Mouse (Mus musculus): Measurements from ENCODE around the gene Omt2a. TPM values are rescaled to one million over a fixed set of nuclear protein-coding genes. Genes with fewer than 3 reads are reported as not detected.
"Not testable (repeated sequence)": the region's sequence is repeated elsewhere in the genome, so short reads cannot be mapped to it uniquely, and the experiment has no call there.

Gene Omt2a
- not detected in 2 replicates for polyA plus RNA-seq (2016; fragmentation: Nextera tagmentation; extraction: Ambion mirVana)

DNA sequence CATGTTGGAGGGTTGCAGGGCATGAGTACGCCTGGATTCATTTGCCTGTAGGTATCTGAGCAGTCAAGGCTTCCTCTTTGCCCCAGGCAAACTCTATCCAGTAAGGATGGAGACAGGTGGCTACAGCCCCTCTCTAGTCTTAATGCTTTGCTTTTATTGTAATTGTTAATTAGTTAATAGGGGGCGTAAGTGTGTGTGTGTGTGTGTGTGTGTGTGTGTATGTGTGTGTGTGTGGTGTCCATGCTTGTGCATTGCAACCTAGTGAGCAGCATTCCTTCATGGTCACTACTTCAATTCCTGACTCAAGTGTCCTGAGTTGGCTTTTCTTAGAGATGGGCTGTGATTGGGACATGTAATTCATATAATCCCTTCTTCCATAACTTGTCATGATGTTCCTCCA, at the start of gene Omt2a:
Gene Omt2a, minus strand, starts transcription at position 101 of the 400 bp plus-strand sequence.
- Histone ChIP-seq H3K9ac (no peak within 1 kb of the TSS), H3K4me1 (replicated peaks) (no peaks in the 10 kb centered on the region), H3K9me3 (replicated peaks) (no peaks in the 10 kb centered on the region), H3K4me2 (no peak within 1 kb of the TSS), H3K4me3 (no peak within 1 kb of the TSS), H3K27ac (ENCODE audit: poor library complexity, severe bottlenecking) (no peak within 1 kb of the TSS), H3K36me3 (no peaks in the 10 kb centered on the region), H3K27me3 (replicated peaks) (no peaks in the 10 kb centered on the region)
- WGBS = 62% methylated on average over 2 of the region's 2 CpGs
- ATAC-seq (ENCODE audit: insufficient number of reproducible peaks, low FRiP score) = no peak

DNA sequence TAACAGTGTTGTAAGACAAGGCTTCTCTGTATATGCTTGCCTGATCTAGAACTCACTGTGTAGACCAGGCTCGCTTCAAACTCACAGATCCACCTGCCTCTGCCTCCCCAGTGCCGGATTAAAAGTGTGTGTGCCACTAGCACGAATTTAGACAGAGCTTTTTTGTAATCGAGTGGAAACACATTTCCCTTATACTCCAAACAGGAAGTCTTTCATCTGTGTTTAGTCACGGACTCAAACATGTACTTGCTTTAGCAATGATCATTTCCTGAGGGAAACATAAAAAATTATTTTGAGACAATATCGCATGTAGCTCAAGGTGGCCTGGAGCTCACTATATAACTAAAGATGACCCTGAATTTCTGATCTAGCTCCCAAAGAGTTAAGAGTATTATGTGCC, 48.8 kb upstream of the Omt2a start:
- 64% methylated on average over 6 of the region's 6 CpGs for WGBS
- ATAC-seq (ENCODE audit: insufficient number of reproducible peaks, low FRiP score) = no peak
- Histone ChIP-seq H3K27me3 (replicated peaks) (no peaks in the 10 kb centered on the region), H3K27ac (ENCODE audit: poor library complexity, severe bottlenecking) (no peak overlapping the region), H3K4me3 (no peak overlapping the region), H3K9me3 (replicated peaks) (0 out of 2 replicates have a peak, but pooled peaks cover 3% of the 10 kb centered on the region), H3K4me2 (no peak overlapping the region), H3K36me3 (no peaks in the 10 kb centered on the region), H3K9ac (no peak overlapping the region), H3K4me1 (replicated peaks) (no peaks in the 10 kb centered on the region)

DNA sequence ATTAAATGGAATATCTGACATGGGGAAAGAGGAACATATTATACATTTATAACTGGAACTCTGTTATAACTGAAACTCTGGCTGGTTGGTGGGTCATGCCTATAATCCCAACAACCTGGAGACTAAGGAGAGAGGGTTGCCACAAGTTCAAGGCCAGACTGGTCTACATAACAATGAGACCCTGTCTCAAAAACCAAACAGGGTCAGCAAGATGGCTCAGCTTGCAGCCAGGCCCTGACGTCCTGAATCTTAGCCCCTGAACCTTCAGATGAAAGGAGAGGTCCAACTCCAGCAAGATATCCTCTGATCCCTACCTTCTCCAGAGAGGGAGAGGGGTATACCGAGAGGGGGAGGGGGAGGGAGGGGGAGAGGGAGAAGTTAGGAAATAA, 45.9 kb upstream of the Omt2a start:
- Histone ChIP-seq H3K27ac (ENCODE audit: poor library complexity, severe bottlenecking) (no peak overlapping the region), H3K9me3 (replicated peaks) (no peaks in the 10 kb centered on the region), H3K4me3 (no peak overlapping the region), H3K4me2 (no peak overlapping the region), H3K4me1 (replicated peaks) (no peaks in the 10 kb centered on the region), H3K36me3 (no peaks in the 10 kb centered on the region), H3K27me3 (replicated peaks) (no peaks in the 10 kb centered on the region), H3K9ac (no peak overlapping the region)
- ATAC-seq (ENCODE audit: insufficient number of reproducible peaks, low FRiP score) = no peak
- WGBS = 51% methylated on average over 2 of the region's 2 CpGs

DNA sequence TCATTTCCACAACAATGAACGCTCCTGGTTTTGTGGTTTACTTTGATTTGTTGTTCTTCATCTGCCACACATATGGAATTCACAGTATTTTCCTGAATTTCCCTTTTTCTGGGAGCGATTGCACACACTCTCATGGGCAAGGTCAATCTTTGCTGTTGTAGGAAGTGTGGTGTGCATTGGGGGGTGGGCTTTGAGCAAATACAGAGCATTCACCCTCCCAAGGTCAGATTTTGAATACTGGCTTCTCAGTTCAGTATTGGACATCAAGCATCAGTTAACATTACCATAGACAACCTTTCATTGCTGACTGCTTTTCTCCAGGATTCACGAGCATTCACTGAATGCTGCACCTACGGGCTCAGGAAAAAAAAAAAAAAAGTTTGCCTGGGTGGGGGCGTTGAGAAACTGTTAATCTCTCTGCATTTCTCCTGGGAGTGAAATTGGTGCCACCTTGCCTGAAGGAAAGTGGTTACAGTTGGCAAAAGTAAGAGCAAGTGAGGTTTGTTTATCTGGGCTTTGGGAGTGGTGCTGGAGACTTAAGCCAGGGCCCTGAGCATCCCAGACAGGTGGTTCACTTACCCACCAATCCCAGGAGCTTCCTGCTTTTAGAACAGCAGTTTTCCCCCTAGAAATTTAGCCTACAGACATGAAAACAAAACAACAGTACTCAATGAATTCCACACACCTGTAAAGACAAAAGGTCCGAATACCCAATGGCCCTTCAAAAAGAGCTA, 45.3 kb upstream of the Omt2a start:
- no peak overlapping the region for H3K27ac ChIP-seq (ENCODE audit: poor library complexity, severe bottlenecking)
- no peaks in the 10 kb centered on the region for H3K36me3 ChIP-seq
- no peak overlapping the region for H3K9ac ChIP-seq
- H3K4me1 ChIP-seq (replicated peaks) = no peaks in the 10 kb centered on the region
- no peak overlapping the region for H3K4me2 ChIP-seq
- WGBS = 77% methylated on average over 6 of the region's 6 CpGs
- ATAC-seq (ENCODE audit: insufficient number of reproducible peaks, low FRiP score) = no peak
- no peaks in the 10 kb centered on the region for H3K9me3 ChIP-seq (replicated peaks)
- H3K27me3 ChIP-seq (replicated peaks) = no peaks in the 10 kb centered on the region
- H3K4me3 ChIP-seq = no peak overlapping the region

DNA sequence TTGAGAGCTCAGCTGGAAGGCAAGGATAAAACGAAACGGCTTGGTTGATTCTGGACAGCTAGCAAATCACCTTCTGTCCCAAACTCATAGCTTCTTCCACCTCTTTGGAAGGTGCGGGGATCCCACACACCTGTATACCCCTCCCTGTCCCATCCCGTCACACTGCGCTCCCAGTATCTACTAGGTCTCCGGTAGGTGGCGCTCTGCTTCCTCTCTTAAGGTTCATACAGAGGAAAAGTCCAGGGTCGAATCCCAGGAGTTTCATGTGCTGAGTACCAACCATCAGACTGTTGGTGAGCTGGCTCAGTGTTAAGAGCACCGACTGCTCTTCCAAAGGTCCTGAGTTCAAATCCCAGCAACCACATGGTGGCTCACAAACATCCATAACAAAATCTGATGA, 43.5 kb upstream of the Omt2a start:
- Histone ChIP-seq H3K9me3 (replicated peaks) (no peaks in the 10 kb centered on the region), H3K4me3 (no peak overlapping the region), H3K4me1 (replicated peaks) (no peaks in the 10 kb centered on the region), H3K9ac (no peak overlapping the region), H3K27ac (ENCODE audit: poor library complexity, severe bottlenecking) (no peak overlapping the region), H3K4me2 (no peak overlapping the region), H3K36me3 (no peaks in the 10 kb centered on the region), H3K27me3 (replicated peaks) (no peaks in the 10 kb centered on the region)
- no peak for ATAC-seq (ENCODE audit: insufficient number of reproducible peaks, low FRiP score)
- WGBS = 10% methylated on average over 9 of the region's 9 CpGs

DNA sequence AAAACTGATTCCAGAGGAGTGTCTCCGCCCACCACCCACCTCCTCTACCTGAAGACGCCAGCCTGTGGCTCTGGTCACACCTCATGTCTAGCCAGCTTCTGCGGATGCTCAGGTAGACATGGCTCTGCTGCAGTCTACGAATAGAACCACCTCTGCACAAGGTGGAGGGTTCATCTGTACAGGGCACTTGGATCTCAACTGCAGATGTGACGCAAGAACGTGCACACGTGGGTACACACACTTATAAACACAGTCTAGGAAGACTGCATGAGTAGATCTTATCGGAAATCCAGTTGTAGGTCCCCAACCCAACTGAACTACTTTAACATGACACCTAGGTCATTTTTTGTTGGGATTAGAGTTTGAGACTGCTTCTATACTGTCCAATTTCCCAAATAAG, 41.0 kb upstream of the Omt2a start, which contains the start of gene Gsta2:
Gene Gsta2, minus strand, starts transcription at position 178 of the 400 bp plus-strand sequence.
- H3K9me3 ChIP-seq (replicated peaks) = no peaks in the 10 kb centered on the region
- no peaks in the 10 kb centered on the region for H3K36me3 ChIP-seq
- H3K4me1 ChIP-seq (replicated peaks) = 0 out of 2 replicates have a peak, but pooled peaks cover 5% of the 10 kb centered on the region
- H3K9ac ChIP-seq = no peak within 1 kb of the TSS
- 84% methylated on average over 8 of the region's 8 CpGs for WGBS
- no peaks in the 10 kb centered on the region for H3K27me3 ChIP-seq (replicated peaks)
- H3K4me2 ChIP-seq = no peak within 1 kb of the TSS
- no peak within 1 kb of the TSS for H3K4me3 ChIP-seq
- ATAC-seq (ENCODE audit: insufficient number of reproducible peaks, low FRiP score) = no peak
- H3K27ac ChIP-seq (ENCODE audit: poor library complexity, severe bottlenecking) = no peak within 1 kb of the TSS

DNA sequence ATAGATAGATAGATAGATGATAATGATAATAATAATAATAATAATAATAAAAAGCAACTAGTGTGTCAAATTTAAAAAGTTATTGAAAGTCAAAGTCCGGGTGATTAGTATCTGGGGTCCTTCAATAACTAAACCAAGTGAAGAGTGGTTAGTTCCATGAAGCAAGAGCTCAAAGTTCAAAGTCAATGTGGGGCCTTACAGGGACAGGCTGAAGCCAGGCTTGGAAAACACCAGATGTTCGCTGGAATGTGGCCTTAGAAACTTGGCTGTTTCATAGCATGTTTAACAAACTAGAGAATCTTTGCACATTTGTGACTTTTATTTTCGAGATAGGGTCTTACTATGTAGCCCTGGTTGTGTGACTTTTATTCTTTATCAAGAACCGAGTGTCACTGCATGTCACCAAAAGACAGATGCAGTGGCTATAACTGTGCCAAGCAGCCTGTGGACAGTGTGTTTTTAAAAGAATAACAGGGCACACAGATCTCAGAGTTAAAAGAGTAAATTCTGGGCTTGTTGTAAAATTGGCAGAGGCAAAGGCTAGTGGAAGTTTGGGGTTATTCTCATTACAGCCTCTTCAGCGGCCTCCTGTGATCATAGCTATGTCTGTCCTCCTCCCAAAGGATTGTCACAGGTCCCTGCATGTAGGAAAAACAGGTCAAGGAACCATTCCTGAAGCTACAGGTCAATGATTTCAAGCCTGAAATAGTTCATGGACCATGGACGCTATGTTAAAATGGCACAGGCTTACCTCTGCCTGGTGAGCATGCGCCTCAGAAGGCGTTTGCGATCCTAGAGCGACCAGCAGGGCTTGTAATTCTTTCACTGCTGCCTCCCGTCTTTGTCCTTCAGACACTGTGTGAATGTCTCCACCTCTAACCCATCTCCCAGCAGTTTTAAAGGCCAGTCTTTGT, 40.3 kb upstream of the Omt2a start:
- ATAC-seq (ENCODE audit: insufficient number of reproducible peaks, low FRiP score) = no peak
- Histone ChIP-seq H3K9ac (no peak overlapping the region), H3K27me3 (replicated peaks) (no peaks in the 10 kb centered on the region), H3K4me2 (no peak overlapping the region), H3K36me3 (no peaks in the 10 kb centered on the region), H3K27ac (ENCODE audit: poor library complexity, severe bottlenecking) (no peak overlapping the region), H3K4me3 (no peak overlapping the region), H3K4me1 (replicated peaks) (0 out of 2 replicates have a peak, but pooled peaks cover 5% of the 10 kb centered on the region), H3K9me3 (replicated peaks) (no peaks in the 10 kb centered on the region)
- WGBS = 74% methylated on average over 11 of the region's 11 CpGs

DNA sequence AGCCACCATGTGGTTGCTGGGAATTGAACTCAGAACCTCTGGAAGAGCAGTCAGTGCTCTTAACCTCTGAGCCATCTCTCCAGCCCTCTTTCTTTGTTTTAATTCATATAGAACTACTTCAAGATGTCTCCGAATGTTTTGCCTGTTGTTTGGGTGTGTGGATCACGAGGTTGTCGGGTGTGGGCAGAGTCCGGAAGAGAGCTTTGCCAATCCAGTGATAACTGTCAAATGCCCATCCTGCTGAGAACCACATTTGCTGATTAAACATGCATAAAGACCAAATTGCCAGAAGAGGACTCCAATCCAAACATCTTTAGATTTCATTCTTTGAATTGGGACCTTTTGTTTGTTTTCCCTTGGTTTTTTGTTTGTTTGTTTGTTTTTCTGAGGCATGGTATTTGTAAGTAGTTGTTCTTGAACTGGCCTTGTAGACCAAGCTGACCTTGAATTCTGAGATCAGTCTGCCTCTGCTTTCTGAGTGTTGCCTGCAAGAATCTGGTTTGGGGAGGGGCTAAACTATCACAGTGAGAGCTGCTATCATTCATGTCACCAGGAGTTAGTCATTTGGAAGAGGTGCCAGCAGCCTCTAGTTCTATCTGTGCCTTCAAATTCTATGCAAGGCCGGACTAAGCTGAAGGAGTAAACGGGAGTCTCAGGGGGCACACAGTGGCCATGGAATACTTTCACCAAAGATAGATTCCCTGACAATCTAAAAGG, 37.1 kb upstream of the Omt2a start:
- Histone ChIP-seq H3K9ac (no peak overlapping the region), H3K4me1 (replicated peaks) (0 out of 2 replicates have a peak, but pooled peaks cover 5% of the 10 kb centered on the region), H3K27me3 (replicated peaks) (no peaks in the 10 kb centered on the region), H3K4me3 (no peak overlapping the region), H3K9me3 (replicated peaks) (no peaks in the 10 kb centered on the region), H3K27ac (ENCODE audit: poor library complexity, severe bottlenecking) (no peak overlapping the region), H3K36me3 (no peaks in the 10 kb centered on the region), H3K4me2 (no peak overlapping the region)
- WGBS = 66% methylated on average over 6 of the region's 6 CpGs
- ATAC-seq (ENCODE audit: insufficient number of reproducible peaks, low FRiP score) = no peak

DNA sequence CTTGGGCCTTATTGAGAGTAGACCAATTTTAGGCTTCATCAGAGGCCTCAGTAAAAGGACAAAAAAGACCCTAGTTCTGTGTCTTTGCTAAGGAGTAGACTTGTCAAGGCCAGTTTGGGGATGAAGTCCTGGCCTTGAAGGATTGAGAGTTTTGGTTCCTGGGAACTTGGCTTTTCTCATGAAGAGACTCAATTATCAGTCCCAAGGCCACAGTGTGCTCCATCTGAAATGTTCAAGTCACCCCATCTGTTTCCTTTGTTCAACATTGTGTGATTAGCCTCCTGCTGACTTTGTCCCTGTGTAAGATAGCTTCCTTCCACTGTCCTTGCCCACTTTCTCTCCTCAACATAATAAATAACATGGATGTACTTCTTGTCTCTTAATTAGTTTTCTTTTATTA, 35.4 kb upstream of the Omt2a start:
- H3K4me1 ChIP-seq (replicated peaks); H3K27me3 ChIP-seq (replicated peaks); H3K9ac ChIP-seq; H3K9me3 ChIP-seq (replicated peaks); ATAC-seq (ENCODE audit: insufficient number of reproducible peaks, low FRiP score); H3K4me3 ChIP-seq; H3K36me3 ChIP-seq; H3K27ac ChIP-seq (ENCODE audit: poor library complexity, severe bottlenecking); H3K4me2 ChIP-seq: not testable (repeated sequence)

DNA sequence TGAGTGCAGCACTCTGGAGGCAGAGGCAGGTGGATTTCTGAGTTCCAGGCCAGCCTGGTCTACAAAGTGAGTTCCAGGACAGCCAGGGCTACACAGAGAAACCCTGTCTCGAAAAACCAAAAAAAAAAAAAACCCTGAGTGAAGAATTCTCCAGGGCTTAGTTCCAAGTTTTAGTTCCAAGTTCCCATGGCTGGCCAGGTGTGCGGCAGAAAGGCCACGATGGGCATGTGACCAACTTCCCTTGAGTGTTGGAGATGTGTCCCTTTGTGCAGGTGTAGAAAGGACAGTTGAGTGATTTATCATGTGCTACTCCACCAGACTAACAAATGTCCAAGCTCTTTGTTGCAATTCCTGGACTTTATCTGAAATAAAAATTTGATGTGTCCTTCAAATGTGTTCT, 34.5 kb upstream of the Omt2a start:
- WGBS = 80% methylated on average over 3 of the region's 3 CpGs
- H3K36me3 ChIP-seq; H3K9ac ChIP-seq; H3K27me3 ChIP-seq (replicated peaks); H3K9me3 ChIP-seq (replicated peaks); H3K4me1 ChIP-seq (replicated peaks); H3K4me2 ChIP-seq; H3K4me3 ChIP-seq; ATAC-seq (ENCODE audit: insufficient number of reproducible peaks, low FRiP score); H3K27ac ChIP-seq (ENCODE audit: poor library complexity, severe bottlenecking): not testable (repeated sequence)
